8 mouse cellular contexts compared by ENCODE assay signal in the genomic region with DNA sequence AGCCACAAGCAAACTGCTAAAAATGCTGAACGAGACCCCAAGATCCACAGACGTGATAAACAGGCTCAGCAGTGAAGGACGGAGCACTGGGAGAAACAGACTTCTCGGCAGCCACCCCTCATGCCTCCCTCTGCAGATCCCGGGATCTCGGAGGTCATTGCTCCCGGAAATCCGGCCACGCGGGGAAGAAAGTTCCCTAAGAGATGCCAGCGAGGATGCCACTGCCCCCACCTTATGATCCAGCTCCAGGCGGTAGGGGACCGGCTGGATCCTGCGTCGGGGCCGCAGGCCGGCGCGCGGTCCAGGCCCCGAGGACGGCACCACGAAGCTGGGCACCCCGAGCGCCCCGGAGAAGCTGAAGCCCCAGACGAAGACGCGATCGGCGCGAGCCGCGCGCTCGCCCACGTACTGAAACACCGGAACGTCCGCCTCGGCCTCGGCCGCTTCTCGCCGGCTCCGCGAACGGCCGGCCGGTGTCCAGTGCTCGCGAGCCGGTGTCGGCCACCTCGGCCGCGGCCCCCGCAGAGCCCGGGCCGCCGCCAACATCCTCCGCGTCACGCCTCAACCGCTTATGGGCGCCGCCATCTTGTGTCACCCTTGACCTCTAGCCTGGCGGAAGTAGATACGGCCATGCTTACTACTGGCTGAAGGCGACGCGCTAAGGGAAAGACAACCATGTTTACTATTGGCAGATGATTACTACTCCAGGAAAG. TPM values are rescaled to one million over a fixed set of nuclear protein-coding genes. Genes with fewer than 3 reads are reported as not detected.
DNase-seq lines count a peak whose midpoint lies in the region; ATAC-seq and TF ChIP-seq lines count a peak whose summit lies in the region.

TSS of gene Rcc1l (minus strand) at position 606 of the 713 bp plus-strand sequence.

- peaks cover 0 to 6% of the 10 kb centered on the region in 2 experiments; a peak in 2 of 4 replicates for H3K4me1 ChIP-seq in MEL (ENCODE audit: control insufficient read depth in 1 of 2, insufficient read depth in 2 of 2, low read length in 2 of 2)
- peaks cover 23% of the 10 kb centered on the region for H3K4me1 ChIP-seq in hindbrain, embryonic 10.5 days (replicated peaks)
- no peaks in the 10 kb centered on the region; the same call in 1 of the 2 replicates for H3K4me1 ChIP-seq in lung, postnatal 0 days (ENCODE audit: insufficient read depth, low read depth, low read length)

- peak within 1 kb of the TSS; percentile 80 for H3K27ac ChIP-seq in MEL (ENCODE audit: control insufficient read depth, low read depth, low read length)
- peak within 1 kb of the TSS; percentile 92 for H3K27ac ChIP-seq in hindbrain, embryonic 10.5 days
- H3K27ac ChIP-seq in lung, postnatal 0 days (ENCODE audit: low read length): peak within 1 kb of the TSS; percentile 73

- peak; percentile 96 for DNase-seq in MEL (ENCODE audit: low read depth, low spot score)
- DNase-seq in cerebellum, adult 8-10 months: peak; percentile 79
- peak; percentile 85 for DNase-seq in hindbrain, embryonic 10.5 days (ENCODE audit: low spot score)
- peak; percentile 90 for DNase-seq in layer of hippocampus, adult 9-11 months
- DNase-seq in lung, postnatal 0 days (ENCODE audit: low spot score): peak; percentile 97
- DNase-seq in ovary, postnatal 14 days (ENCODE audit: low spot score): peak; percentile 69
- peak; percentile 84 for DNase-seq in thymus, postnatal 14 days

- H3K4me2 ChIP-seq in lung, postnatal 0 days (replicated peaks; ENCODE audit: low read depth, low read length): peak within 1 kb of the TSS; percentile 68

- no peaks in the 10 kb centered on the region for H3K9me3 ChIP-seq in MEL (replicated peaks; ENCODE audit: insufficient read depth, low read length)
- H3K9me3 ChIP-seq in hindbrain, embryonic 10.5 days: no peaks in the 10 kb centered on the region
- no peaks in the 10 kb centered on the region for H3K9me3 ChIP-seq in lung, postnatal 0 days (ENCODE audit: low read length)

- peak; percentile 62 to 77 for TF ChIP-seq POLR2A in MEL (IDR thresholded peaks at IDR 0.05; ENCODE audit: control insufficient read depth in 1 of 2, insufficient read depth in 1 of 2, low read depth in 1 of 2, low read length in 2 of 2, poor library complexity in 1 of 2)

- H3K79me2 ChIP-seq in MEL (ENCODE audit: control insufficient read depth, insufficient read depth, low read length, poor library complexity): peaks cover 27% of the 10 kb centered on the region

- H3K4me3 ChIP-seq in MEL (ENCODE audit: control insufficient read depth in 1 of 2, insufficient read depth in 1 of 2, low read depth in 2 of 2, low read length in 2 of 2): peak within 1 kb of the TSS; percentile 93 to 97
- peak within 1 kb of the TSS; percentile 91 for H3K4me3 ChIP-seq in hindbrain, embryonic 10.5 days
- peak within 1 kb of the TSS; percentile 87 for H3K4me3 ChIP-seq in lung, postnatal 0 days (ENCODE audit: low read depth, low read length)

- no peaks in the 10 kb centered on the region for H3K27me3 ChIP-seq in MEL (ENCODE audit: control insufficient read depth in 1 of 2, insufficient read depth in 2 of 2, low read length in 2 of 2)
- H3K27me3 ChIP-seq in hindbrain, embryonic 10.5 days (ENCODE audit: insufficient read depth, poor library complexity, severe bottlenecking): no peaks in the 10 kb centered on the region
- H3K27me3 ChIP-seq in lung, postnatal 0 days (replicated peaks; ENCODE audit: insufficient read depth, low read length): no peaks in the 10 kb centered on the region

- TF ChIP-seq RAD21 in MEL (IDR thresholded peaks at IDR 0.05; ENCODE audit: low read depth, low read length): no peak

- ATAC-seq in frontal cortex, adult (ENCODE audit: low TSS enrichment): peak; percentile 88
- ATAC-seq in lung, postnatal 0 days: peak; percentile 93

- no peak for TF ChIP-seq CTCF in MEL (IDR thresholded peaks at IDR 0.05 in 2 of 3, conservative IDR thresholded peaks at IDR 0.05 in 1 of 3; ENCODE audit: control insufficient read depth in 1 of 3, insufficient read depth in 1 of 3, low read depth in 2 of 3, low read length in 3 of 3, poor library complexity in 1 of 3, severe bottlenecking in 1 of 3)
- no peak for TF ChIP-seq CTCF in lung, postnatal 0 days (IDR thresholded peaks at IDR 0.05)

- 0 out of 4 replicates have a peak, but pooled peaks of 1 of the 2 experiments have one; percentile 26 for TF ChIP-seq EP300 in MEL (IDR thresholded peaks at IDR 0.05; ENCODE audit: low read depth in 1 of 2, low read length in 2 of 2)
- no peak for TF ChIP-seq EP300 in lung, postnatal 0 days (IDR thresholded peaks at IDR 0.05)

- WGBS in hindbrain, embryonic 10.5 days: under 1% methylated on average over 72 of the region's 72 CpGs
- WGBS in lung, postnatal 0 days: under 1% methylated on average over 61 of the region's 72 CpGs

- peaks cover 0 to 14% of the 10 kb centered on the region in 2 experiments; a peak in 3 of 4 replicates for H3K36me3 ChIP-seq in MEL (ENCODE audit: control insufficient read depth in 1 of 2, insufficient read depth in 2 of 2, low read length in 2 of 2)
- H3K36me3 ChIP-seq in hindbrain, embryonic 10.5 days: peaks cover 22% of the 10 kb centered on the region
- H3K36me3 ChIP-seq in lung, postnatal 0 days (ENCODE audit: insufficient read depth, low read length): no peaks in the 10 kb centered on the region

- H3K9ac ChIP-seq in MEL (ENCODE audit: control insufficient read depth, low read depth, low read length, poor library complexity, severe bottlenecking): peak within 1 kb of the TSS; percentile 94
- peak within 1 kb of the TSS; percentile 47 for H3K9ac ChIP-seq in lung, postnatal 0 days (replicated peaks; ENCODE audit: low read depth)

TF ChIP-seq in MEL, 35 proteins besides CTCF, POLR2A, EP300 and RAD21:
- peak; percentile 99 for TF ChIP-seq SIN3A (IDR thresholded peaks at IDR 0.05; ENCODE audit: low read length)
- no peak for TF ChIP-seq ZC3H11A (IDR thresholded peaks at IDR 0.05; ENCODE audit: low read depth, low read length)
- TF ChIP-seq KAT2A (conservative IDR thresholded peaks at IDR 0.05; ENCODE audit: low read depth, low read length): peak; percentile 99
- no peak for TF ChIP-seq ZMIZ1 (IDR thresholded peaks at IDR 0.05; ENCODE audit: low read depth, low read length)
- TF ChIP-seq TBP (IDR thresholded peaks at IDR 0.05; ENCODE audit: low read depth, low read length): peak; percentile 82; the same call in 1 of the 2 replicates
- peak; percentile 72 for TF ChIP-seq NRF1 (IDR thresholded peaks at IDR 0.05; ENCODE audit: insufficient read depth, low read depth, low read length, poor library complexity, severe bottlenecking)
- TF ChIP-seq ELF1 (IDR thresholded peaks at IDR 0.05; ENCODE audit: low read depth, low read length): peak; percentile 71
- TF ChIP-seq GABPA (IDR thresholded peaks at IDR 0.05; ENCODE audit: low read depth, low read length): no peak
- peak; percentile 95 for TF ChIP-seq CHD2 (IDR thresholded peaks at IDR 0.05; ENCODE audit: low read length)
- peak; percentile 55 for TF ChIP-seq NELFE (IDR thresholded peaks at IDR 0.05; ENCODE audit: low read depth, low read length)
- no peak for TF ChIP-seq BHLHE40 (IDR thresholded peaks at IDR 0.05; ENCODE audit: borderline replicate concordance, low read depth, low read length)
- peak; percentile 93 for TF ChIP-seq MYC (IDR thresholded peaks at IDR 0.05; ENCODE audit: low read depth, low read length)
- TF ChIP-seq RCOR1 (IDR thresholded peaks at IDR 0.05; ENCODE audit: low read depth, low read length): peak; percentile 98
- peak; percentile 100 for TF ChIP-seq MXI1 (IDR thresholded peaks at IDR 0.05; ENCODE audit: low read depth, low read length)
- no peak for TF ChIP-seq E2F4 (IDR thresholded peaks at IDR 0.05; ENCODE audit: borderline replicate concordance, low read depth, low read length)
- TF ChIP-seq UBTF (IDR thresholded peaks at IDR 0.05; ENCODE audit: borderline replicate concordance, insufficient read depth, low read depth, low read length): peak; percentile 83; the same call in 1 of the 2 replicates
- TF ChIP-seq MAX (IDR thresholded peaks at IDR 0.05; ENCODE audit: low read length): peak; percentile 88
- TF ChIP-seq HCFC1 (IDR thresholded peaks at IDR 0.05; ENCODE audit: low read depth, low read length): peak; percentile 98
- TF ChIP-seq GATA1 (IDR thresholded peaks at IDR 0.05; ENCODE audit: low read depth, low read length): peak; percentile 73
- no peak for TF ChIP-seq POLR2AphosphoS5 (IDR thresholded peaks at IDR 0.05; ENCODE audit: borderline replicate concordance, low read depth, low read length)
- TF ChIP-seq MAFK (IDR thresholded peaks at IDR 0.05; ENCODE audit: borderline replicate concordance, low read depth, low read length): no peak
- no peak for TF ChIP-seq TAL1 (IDR thresholded peaks at IDR 0.05; ENCODE audit: low read length)
- TF ChIP-seq TCF12 (IDR thresholded peaks at IDR 0.05; ENCODE audit: low read depth, low read length): peak; percentile 54; the same call in 1 of the 2 replicates
TF ChIP-seq in MEL: peak in this region for 15.

RNA-seq across cellular contexts. Expression of gene Rcc1l, which starts in this region (rescaled TPM):
- total RNA-seq in MEL (2012; rRNA removed): 54.1 and 59.1 TPM in 2 replicates
- 10 to 100 TPM in 1 of 2 experiments, not detected in 1; 51.7 TPM for polyA plus RNA-seq in MEL (2012; ENCODE audit: insufficient read depth in 1 of 2, insufficient read length in 2 of 2, low read depth in 1 of 2, low replicate concordance in 2 of 2, missing spikeins in 1 of 2)
- polyA plus RNA-seq in hindbrain, embryonic 10.5 days (2016; fragmentation: Nextera tagmentation; extraction: Ambion mirVana): 31.0 and 35.7 TPM in 2 replicates
- polyA plus RNA-seq in lung, postnatal 0 days (2015; fragmentation: Nextera tagmentation; extraction: Ambion mirVana): 11.3 and 11.4 TPM in 2 replicates

Comparison
In these comparisons a context has a peak if more than half of its experiments do, and no peak if none do; other contexts are left out.
1. Peak in every context shown above with its lines: DNase-seq, ATAC-seq, H3K4me3 ChIP-seq and H3K27ac ChIP-seq.